Mouse (Mus musculus) left cerebral cortex, postnatal 10 days (tissue): ENCODE data around the gene Rcan2. TPM values are rescaled to one million over a fixed set of nuclear protein-coding genes. Genes with fewer than 3 reads are reported as not detected.
A peak's percentile ranks its signal among the peaks of the same experiment; 100 is the strongest.
"Not testable (repeated sequence)": the region's sequence is repeated elsewhere in the genome, so short reads cannot be mapped to it uniquely, and the experiment has no call there.

Source experiments
- DNase-seq, 2 experiments: peaks; one replicate each; pipeline ENCODE4 v3.0.0; 2021 to 2022; ENCODE audit warnings: low spot score in 2 of 2, mixed read lengths in 1 of 2; ENCODE audit errors: extremely low spot score in 1 of 2
- intact Hi-C: fragments of 180-260 bp; cut with DNase I; formaldehyde crosslinking; loops from one replicate; pipeline ENCODE4 v1.15.1; 2025
- total RNA-seq, 2 experiments: library from RNA; stranded (reverse); gene quantifications; 2 replicates each; pipeline ENCODE4 v1.2.3; 2021

Gene Rcan2
- total RNA-seq, 2 experiments from 2014 or later: 65.5 to 70.4 TPM

DNA sequence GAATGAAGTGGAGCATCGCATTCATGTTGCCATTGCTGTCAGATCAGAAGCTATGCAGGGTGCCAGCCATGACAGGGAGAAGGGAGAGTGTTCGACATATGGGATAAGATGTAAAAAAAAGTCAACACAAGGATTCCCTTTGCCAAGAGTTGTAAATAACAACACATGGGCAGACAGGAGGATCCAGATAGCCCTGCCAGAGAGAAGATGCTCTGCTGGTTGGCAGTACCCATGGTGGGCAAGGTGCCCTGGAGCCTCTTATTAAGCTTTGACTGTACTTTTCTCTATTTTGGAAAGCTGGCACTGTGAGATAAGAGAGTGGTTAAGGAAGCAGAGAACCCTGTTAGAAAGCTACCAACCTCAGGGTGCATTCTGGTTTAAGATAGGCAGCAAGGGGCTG lies 19.8 kb downstream of the Rcan2 start:
- peak in 1 of 2 experiments; percentile 39 for DNase-seq
- intact Hi-C loops: no loop called here

DNA sequence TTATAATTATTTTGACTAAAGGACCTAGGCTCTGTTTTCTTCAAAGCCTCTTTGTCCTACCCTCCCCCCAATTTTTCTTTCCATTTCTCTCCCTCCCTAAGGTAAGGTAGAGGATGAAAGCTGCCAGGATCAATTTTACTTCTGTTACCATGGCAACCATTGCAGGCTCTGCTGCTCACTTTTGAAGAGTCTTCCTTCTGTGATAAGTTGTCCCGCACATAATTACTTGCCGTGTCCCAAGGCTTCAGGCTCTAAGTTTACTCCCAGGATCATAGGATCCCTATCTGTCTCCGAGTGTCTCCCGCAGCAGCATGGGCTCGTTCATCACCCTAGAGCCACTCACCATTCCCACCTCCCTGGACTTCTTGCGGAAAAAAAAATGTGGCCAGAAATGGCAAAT lies 21.1 kb downstream of the Rcan2 start:
- DNase-seq: no peak
- intact Hi-C loops: no loop called here

DNA sequence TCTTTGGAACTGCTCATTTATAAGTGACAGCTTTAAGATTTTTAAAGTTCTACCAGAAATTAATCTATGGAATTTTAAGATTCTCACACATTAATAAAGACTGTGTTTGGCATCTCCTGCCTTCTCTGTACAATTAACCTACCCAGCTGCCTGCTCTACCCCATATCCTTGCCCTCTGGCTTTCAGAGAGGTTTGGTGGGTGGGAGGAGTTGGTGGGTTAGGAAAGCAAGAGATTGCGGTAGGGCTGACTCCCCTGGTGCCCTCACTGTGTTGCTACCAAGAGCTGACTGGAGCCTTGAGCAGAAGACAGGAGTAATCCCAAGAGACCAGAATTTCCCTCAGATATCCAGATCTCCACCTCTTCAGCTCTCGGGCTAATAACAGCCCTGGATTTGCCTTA lies 21.5 kb downstream of the Rcan2 start:
- DNase-seq: no peak

DNA sequence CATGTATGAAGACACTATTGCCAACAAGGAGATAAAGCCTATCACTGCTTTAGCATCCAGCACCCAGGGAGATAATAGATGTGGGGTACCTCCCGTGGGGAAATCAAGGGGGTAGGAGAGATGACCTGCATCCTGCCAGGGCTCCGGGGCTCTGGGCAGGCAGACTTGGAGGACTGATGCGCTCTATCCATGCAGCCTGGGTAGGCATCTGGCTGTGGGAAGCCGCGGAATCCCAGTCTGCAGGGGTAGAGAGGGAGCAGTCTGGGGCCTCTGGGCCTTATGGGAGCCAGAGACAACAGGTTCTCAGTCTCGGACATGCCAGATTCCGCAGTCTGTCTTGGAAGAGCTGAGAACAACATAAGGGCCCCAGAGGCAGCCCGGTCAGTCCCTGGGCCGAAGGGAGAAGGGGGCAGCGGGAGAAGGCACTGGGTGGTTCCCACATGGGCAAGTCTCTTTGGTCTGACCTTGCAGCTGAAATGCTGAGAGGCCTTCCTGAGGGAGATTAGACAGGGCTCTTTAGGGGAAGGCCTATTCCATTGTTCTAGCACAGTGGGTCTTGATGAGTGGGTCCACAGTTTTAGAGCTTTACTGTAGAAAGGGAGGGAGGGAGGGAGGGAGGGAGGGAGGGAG lies 23.7 kb downstream of the Rcan2 start:
- intact Hi-C loops: no loop called here
- no peak for DNase-seq

More for the DNA sequence above, 21.5 kb downstream of the Rcan2 start:
- intact Hi-C loops: no loop called here

DNA sequence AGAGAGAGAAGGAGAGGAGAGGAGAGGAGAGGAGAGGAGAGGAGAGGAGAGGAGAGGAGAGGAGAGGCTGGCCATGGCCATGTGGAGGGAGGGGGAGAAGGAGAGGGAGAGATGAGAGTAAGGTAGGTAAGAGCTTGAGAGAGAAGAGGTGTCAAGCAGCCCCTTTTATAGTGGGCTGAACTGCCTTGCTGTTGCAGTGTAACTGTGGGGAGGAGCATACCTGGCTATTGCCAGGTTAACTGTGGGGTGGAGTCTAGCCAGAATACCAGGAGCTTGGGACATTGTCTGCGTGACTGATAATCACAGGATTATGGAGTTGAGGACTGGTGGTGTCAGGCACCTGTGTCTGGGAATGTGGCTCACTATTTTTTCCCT lies 24.2 kb downstream of the Rcan2 start:
- intact Hi-C loops, DNase-seq: not testable (repeated sequence)

DNA sequence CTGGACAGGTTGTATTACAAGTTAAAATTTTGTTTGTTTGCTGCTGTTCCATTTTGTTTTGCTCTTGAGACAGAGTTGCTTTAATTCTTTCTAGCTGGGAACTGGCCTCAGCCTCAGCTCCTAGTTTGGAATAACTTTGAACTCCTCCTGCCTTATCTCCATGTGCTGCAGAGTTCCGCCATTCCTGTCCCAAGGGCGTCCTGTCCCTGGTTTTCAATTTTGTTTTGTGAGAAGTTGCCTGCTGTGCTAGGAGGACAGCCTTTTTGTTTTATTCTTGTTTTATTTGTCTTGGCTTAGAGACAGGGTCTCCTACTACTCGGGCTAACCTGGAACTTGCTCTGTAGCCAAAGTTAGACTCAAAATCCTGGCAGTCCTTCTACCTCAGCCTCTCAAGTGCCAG lies 26.1 kb downstream of the Rcan2 start:
- intact Hi-C loops: no loop called here
- DNase-seq: no peak

DNA sequence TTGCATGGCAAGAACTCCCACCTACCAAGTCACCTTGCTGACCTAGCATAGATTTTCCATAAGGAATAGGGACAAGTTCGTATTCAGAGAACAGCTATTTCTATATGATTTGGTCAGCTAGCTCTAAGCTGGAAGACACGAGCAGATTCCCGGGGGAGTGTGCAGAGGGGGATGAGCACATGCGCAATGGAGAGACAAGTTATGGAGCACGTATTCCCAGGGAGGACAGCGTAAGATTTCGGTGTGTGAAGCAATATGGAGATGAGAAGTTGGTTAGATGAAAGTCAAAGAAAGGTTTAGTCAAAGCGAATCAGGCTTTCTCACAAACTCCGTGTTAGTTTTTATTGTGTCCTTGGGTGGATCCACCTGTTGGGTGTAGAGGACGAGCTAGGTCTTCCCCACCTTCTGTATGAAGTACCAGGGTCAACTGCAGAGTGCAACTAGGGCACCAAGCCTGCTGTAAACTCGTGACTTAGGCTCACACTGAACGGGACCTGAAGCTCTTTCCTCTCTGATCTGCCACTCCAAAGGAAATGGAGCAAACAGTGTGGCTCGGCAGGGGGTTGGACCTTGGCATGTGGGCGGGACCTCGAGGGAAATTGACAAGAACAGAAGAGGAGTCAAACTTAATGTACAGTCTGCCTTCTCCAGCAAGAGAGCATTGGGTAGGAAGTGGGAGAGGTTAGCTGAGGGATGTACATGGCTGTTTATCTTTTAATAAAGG lies 31.4 kb downstream of the Rcan2 start:
- DNase-seq: no peak
- intact Hi-C loops: no loop called here

DNA sequence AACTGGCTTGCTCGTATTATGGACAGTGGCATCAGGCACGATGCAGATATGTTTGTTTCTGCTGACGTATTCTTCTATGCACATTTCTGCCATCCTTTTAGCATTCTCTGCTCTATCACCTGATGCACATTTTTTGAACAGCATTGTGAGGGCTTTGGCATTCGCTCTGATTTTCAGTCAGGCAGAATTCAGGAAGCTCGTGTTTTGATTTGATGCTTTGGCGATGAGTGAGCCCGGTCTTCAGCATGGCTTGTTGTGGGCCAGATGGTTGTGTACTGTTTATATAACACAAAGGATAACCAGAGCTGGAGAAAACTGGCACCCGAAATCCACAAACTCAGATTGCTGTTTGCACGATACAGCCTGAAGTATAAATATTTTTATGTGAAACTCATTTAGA lies 39.1 kb downstream of the Rcan2 start:
- DNase-seq: no peak
- intact Hi-C loops: no loop called here

DNA sequence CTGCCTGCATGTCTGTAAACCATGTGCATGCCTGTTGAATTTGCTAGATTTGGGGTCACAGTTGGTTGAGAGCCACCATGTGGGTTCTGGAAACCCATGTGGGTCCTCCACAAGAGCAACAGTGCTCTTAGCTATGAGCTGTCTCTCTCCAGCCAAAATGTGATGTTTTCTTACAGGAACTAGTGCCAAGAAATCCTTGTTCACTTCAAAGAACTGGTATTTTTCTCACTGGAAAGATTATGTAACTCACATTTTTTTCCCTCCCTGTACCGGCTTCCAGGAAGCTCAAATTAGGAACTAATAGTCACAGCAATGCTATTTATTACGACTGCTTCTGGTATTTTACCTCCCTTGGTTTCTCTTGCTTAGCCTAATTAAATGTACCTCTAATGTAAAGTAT lies 45.6 kb downstream of the Rcan2 start:
- DNase-seq: no peak
- intact Hi-C loops: no loop called here

DNA sequence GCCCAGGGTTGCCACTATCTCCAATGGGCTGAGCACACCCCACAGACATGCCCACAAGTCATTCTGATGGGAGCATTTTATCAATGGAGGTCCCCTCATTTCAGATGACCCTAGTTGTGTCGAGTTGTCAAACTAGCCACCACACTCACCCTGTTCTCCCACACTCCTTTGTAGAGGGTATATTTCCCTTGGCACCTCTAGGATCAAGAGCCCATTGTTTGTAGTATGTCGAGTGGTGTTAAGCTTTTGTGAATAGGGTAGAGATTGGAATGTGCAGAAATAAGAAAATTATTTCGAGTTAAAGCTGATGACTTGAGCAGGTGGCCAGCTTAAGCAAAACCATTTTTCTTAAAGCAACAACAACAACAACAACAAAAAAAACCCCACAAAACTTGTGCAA lies 47.8 kb downstream of the Rcan2 start:
- intact Hi-C loops: no loop called here

DNA sequence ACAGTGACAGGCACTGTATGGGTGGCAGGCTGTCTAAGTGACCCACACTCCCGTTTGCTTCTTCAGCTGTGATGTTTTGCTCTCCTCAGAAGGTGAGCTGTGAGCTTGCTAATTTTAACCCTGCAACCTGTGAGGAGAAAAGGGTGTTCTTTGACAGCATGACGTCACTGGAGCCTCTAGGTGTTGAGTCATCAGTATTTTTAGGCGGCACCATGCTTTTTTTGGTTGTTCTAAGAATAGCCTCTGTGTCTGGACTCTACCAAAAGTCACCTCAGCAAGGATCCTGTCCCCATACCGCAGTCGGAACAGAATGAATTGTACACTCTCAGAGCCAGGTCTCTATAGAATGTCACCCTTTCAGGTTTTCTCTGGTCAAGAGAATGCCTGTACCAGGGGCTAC lies 54.0 kb downstream of the Rcan2 start:
- intact Hi-C loops: no loop called here
- DNase-seq: no peak

More for the DNA sequence above, 47.8 kb downstream of the Rcan2 start:
- DNase-seq: no peak

DNA sequence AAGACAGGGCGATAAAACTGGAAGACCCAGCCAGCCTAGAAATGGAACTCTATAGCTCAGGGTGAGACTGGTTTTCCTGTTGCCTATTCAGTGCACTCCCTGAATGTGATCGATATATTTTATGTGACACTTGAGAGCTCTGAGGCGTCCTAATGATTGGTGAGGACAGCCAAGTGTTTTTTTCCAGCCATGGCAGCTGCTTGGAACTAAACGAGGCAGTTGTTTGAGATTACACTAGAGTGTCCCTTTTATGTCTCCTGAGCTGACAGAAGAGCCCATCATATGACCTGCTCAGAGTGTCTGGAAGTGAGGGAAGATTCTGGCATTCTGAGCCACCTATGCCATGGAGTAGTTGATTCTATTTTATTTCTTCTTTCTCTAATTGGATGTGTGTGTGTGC lies 54.9 kb downstream of the Rcan2 start:
- intact Hi-C loops: no loop called here
- DNase-seq: no peak

DNA sequence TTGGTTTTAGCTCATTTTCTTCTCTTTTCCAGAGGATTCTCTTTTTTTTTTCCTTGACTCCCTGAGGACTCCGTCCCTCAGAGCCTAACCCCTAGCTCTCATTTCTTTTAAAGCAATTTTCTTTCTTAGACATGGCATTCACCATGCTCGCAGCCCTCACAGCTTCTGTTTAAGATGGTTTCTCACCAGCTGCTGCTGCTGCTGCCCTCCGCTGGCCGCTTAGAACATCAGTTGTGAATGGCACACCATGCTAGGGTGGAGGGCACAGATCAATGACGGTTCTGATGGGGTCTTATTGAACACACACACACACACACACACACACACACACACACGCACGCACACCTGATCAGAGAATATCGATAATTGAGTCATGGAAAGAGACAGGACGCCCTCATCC lies 67.7 kb downstream of the Rcan2 start:
- DNase-seq: no peak
- intact Hi-C loops: loop anchor here (1.0 to 5.0 kb wide), 2 partner anchors 67 to 170 kb away; partner anchors contain the start of gene Rcan2

DNA sequence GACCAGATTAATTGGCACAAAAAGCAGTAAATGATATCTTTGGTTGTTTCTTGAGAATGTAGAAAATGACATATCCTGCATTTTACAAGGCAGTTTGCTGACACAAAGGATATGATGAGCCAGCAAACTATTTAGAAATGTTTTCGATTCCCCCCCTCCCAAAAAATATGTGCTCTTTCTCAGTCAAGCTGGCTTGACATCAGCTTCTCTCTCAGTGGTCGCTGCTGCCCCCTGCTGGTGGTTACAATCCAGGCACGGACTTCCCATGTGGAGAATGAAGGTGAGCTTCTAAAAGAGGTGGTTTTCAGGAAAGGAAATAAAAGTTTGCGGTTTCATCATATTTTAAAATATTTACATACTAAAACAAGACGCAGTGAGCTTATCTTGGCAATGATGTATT lies 68.5 kb downstream of the Rcan2 start:
- intact Hi-C loops: loop anchor here (1.0 to 10.0 kb wide), 3 partner anchors 67 to 355 kb away; partner anchors contain the start of gene Rcan2
- DNase-seq: peak; percentile 73 to 80

DNA sequence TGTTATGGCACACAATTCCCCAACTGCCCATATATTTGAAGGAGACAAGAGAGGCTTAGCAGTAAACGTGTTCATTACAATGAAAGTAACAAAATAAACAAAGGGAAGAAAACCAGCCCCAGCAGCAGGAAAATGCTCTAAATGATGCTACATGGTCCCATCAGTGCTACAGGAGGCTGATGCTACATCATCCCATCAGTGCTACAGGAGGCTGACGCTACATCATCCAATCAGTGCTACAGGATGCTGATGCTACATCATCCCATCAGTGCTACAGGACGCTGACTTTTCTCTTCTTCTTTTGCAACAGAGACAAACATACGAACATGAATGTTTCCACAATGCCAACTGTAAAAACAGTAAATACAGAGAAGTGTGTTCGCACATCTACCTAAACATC lies 73.3 kb downstream of the Rcan2 start:
- intact Hi-C loops: loop anchor here (10.0 kb wide), 1 partner anchor 360 kb away; no protein-coding TSS in a partner anchor

DNA sequence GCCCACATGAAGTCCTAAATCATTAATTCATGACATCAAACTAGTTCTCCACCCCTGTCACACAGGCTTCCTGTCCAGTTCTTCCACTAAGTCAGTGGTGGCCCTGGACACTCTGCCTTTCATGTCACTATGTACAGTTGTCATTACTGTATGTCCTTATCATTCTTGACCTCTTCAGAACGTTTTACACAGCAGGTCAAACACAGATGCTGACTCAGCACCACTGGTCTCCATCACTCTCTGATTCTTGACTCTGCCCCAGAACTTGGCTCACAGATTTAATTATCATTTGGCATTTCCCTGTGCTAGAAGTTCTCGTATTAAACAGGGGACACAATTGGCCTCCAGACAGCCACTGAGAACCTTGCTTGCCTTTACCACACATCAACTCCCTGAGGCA lies 76.3 kb downstream of the Rcan2 start:
- intact Hi-C loops: loop anchor here (10.0 kb wide), 1 partner anchor 363 kb away; no protein-coding TSS in a partner anchor
- DNase-seq: no peak

More for the DNA sequence above, 73.3 kb downstream of the Rcan2 start:
- DNase-seq: no peak

DNA sequence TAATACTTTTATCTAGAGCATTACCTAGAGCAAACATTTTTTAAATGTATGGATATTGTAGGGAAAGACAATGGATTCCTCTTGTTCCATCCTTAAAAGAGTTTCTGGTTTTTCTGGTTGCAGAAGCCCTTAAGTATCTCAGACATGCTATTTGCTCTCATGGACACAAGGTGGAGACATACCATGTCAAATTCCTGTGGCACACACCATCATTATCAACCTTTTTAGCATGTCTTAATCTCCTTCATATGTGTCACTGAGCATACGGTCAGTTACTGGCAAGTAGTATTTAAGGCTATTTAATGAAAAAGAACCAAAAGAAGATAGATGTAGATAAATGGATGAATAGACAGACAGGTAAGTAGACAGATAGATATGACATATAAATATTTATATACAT lies 81.9 kb downstream of the Rcan2 start:
- DNase-seq: peak in 1 of 2 experiments; percentile 49
- intact Hi-C loops: loop anchor here (10.0 kb wide), 1 partner anchor 372 kb away; no protein-coding TSS in a partner anchor

DNA sequence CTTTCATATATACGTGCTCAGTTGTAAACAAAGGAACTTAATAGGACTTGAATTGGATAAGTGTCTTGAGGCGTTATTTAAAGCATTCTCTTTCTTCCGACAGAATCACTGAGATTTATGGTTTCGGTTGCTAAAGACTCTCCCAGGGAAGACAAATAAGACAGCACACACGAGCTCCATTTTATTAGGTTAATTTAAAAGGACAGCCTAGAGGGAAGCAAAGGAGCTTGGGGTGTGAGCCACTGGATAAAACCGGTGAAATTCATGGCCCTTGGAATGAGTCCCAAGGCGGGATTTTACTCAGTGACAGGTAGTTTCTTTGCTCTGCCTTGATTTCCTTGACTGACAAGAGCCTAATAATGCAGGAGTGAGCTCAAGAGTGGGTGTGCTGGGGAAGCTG lies 85.1 kb downstream of the Rcan2 start:
- DNase-seq: no peak
- intact Hi-C loops: loop anchor here (10.0 kb wide), 1 partner anchor 369 kb away; no protein-coding TSS in a partner anchor

DNA sequence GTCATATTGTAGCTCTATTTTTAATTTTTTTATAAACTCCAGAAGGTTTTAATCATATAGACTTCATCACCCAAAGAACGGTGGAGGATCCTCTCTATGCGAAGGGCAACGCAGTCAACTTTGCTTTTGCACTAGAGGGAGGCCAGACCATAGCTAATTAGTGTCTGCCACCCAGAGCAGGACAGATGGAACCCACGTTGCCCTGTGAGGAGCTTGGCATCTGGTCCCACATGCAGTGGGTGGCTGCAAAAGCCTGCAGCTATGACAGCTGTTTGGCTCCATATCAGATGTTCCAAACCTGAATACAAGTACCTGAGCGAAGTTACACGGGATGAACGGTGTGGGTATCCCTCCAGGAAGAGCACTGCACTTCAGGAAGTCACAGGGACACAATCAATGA lies 86.8 kb downstream of the Rcan2 start:
- intact Hi-C loops: loop anchor here (10.0 kb wide), 1 partner anchor 367 kb away; no protein-coding TSS in a partner anchor
- no peak for DNase-seq

DNA sequence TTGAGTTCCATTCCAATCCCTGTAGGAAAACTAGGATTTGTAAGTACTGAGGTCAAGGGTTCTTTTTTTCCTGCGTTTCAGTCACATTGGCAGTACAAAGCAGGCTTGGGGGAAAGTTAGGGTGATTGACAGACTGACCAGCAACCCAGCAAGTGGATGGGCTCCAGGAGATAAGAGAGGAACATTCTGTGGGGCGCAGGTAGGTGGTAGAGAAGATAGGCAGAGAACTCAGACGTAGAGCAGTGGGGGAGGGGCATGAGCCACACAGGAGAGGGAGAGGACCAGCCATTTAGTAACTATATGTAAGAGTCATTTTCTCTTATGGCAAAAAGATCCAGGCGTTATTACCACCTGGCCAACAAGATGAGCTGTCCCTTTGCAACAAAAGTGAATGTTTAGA lies 96.2 kb downstream of the Rcan2 start:
- intact Hi-C loops: no loop called here
- DNase-seq: no peak
